Mouse (Mus musculus): ENCODE data around the gene Tac2. TPM values are rescaled to one million over a fixed set of nuclear protein-coding genes. Genes with fewer than 3 reads are reported as not detected.

Gene Tac2
- polyA plus RNA-seq, 1 experiment from 2014 or later, result 24.6 TPM

- peaks cover 18% of the 10 kb centered on the region for H3K27me3 ChIP-seq (ENCODE audit: insufficient read depth, poor library complexity, severe bottlenecking)
- H3K27ac ChIP-seq, result no peak overlapping the region
- H3K36me3 ChIP-seq, result no peaks in the 10 kb centered on the region
- H3K4me3 ChIP-seq, result no peak overlapping the region
- no peaks in the 10 kb centered on the region for H3K9me3 ChIP-seq
- no peak for DNase-seq (ENCODE audit: low spot score)
- peaks cover 8% of the 10 kb centered on the region for H3K4me1 ChIP-seq
- WGBS, result 39% methylated on average over 5 of the region's 5 CpGs
These were observed 7.1 kb downstream of the Tac2 start for GRCm38 (mm10) chr10:127731397-127731796.

- Histone ChIP-seq H3K27ac (no peak overlapping the region), H3K36me3 (no peaks in the 10 kb centered on the region), H3K4me1 (peaks cover 14% of the 10 kb centered on the region), H3K9me3 (no peaks in the 10 kb centered on the region), H3K27me3 (ENCODE audit: insufficient read depth, poor library complexity, severe bottlenecking) (no peaks in the 10 kb centered on the region), H3K4me3 (no peak overlapping the region)
- DNase-seq (ENCODE audit: low spot score), result no peak
- WGBS, result 37% methylated on average over 5 of the region's 5 CpGs
These were observed 10.2 kb downstream of the Tac2 start for GRCm38 (mm10) chr10:127734434-127734833.

GRCm38 (mm10) chr10:127736266-127736665 is 12.0 kb downstream of the Tac2 start:
- peaks cover 30% of the 10 kb centered on the region for H3K4me1 ChIP-seq

GRCm38 (mm10) chr10:127736916-127737315 is 12.6 kb downstream of the Tac2 start:
- no peak for DNase-seq (ENCODE audit: low spot score)
- peaks cover 7% of the 10 kb centered on the region for H3K36me3 ChIP-seq
- H3K4me3 ChIP-seq, result no peak overlapping the region
- WGBS, result 50% methylated on average over 4 of the region's 4 CpGs
- peaks cover 30% of the 10 kb centered on the region for H3K4me1 ChIP-seq
- H3K27me3 ChIP-seq (ENCODE audit: insufficient read depth, poor library complexity, severe bottlenecking), result no peaks in the 10 kb centered on the region
- no peak overlapping the region for H3K27ac ChIP-seq
- H3K9me3 ChIP-seq, result no peaks in the 10 kb centered on the region

More at GRCm38 (mm10) chr10:127736266-127736665, 12.0 kb downstream of the Tac2 start:
- no peak for DNase-seq (ENCODE audit: low spot score)
- Histone ChIP-seq H3K27me3 (ENCODE audit: insufficient read depth, poor library complexity, severe bottlenecking) (no peaks in the 10 kb centered on the region), H3K9me3 (no peaks in the 10 kb centered on the region), H3K27ac (no peak overlapping the region), H3K4me3 (no peak overlapping the region), H3K36me3 (peaks cover under 1% of the 10 kb centered on the region; the same call in 1 of the 2 replicates)
- WGBS, result 68% methylated on average over 2 of the region's 2 CpGs

GRCm38 (mm10) chr10:127737552-127737951 is 13.3 kb downstream of the Tac2 start:
- Histone ChIP-seq H3K36me3 (peaks cover 13% of the 10 kb centered on the region), H3K4me3 (no peak overlapping the region), H3K9me3 (no peaks in the 10 kb centered on the region), H3K27ac (no peak overlapping the region), H3K27me3 (ENCODE audit: insufficient read depth, poor library complexity, severe bottlenecking) (no peaks in the 10 kb centered on the region), H3K4me1 (peaks cover 30% of the 10 kb centered on the region)
- 14% methylated on average over 2 of the region's 2 CpGs for WGBS
- no peak for DNase-seq (ENCODE audit: low spot score)

GRCm38 (mm10) chr10:127738151-127738882 is 14.0 kb downstream of the Tac2 start:
- WGBS, result 39% methylated on average over 13 of the region's 13 CpGs
- H3K4me3 ChIP-seq, result peak overlapping the region; percentile 99; the same call in 1 of the 2 replicates
- H3K27me3 ChIP-seq (ENCODE audit: insufficient read depth, poor library complexity, severe bottlenecking), result no peaks in the 10 kb centered on the region
- no peaks in the 10 kb centered on the region for H3K9me3 ChIP-seq
- peaks cover 30% of the 10 kb centered on the region for H3K4me1 ChIP-seq
- H3K36me3 ChIP-seq, result peaks cover 21% of the 10 kb centered on the region
- DNase-seq (ENCODE audit: low spot score), result no peak
- peak overlapping the region; percentile 70; the same call in 1 of the 2 replicates for H3K27ac ChIP-seq

- 3% methylated on average over 61 of the region's 61 CpGs for WGBS
- H3K9me3 ChIP-seq, result no peaks in the 10 kb centered on the region
- peaks cover 25% of the 10 kb centered on the region for H3K4me1 ChIP-seq
- H3K27ac ChIP-seq, result peak within 1 kb of the TSS; percentile 96
- no peaks in the 10 kb centered on the region for H3K27me3 ChIP-seq (ENCODE audit: insufficient read depth, poor library complexity, severe bottlenecking)
- H3K4me3 ChIP-seq, result peak within 1 kb of the TSS; percentile 99
- peak; percentile 89 for DNase-seq (ENCODE audit: low spot score)
- peaks cover 29% of the 10 kb centered on the region for H3K36me3 ChIP-seq
These were observed 14.9 kb downstream of the Tac2 start, which contains the start of gene Zbtb39 for GRCm38 (mm10) chr10:127739083-127739660. TSS of gene Zbtb39 (plus strand) at chr10:127739538.

- peak overlapping the region; percentile 96 for H3K27ac ChIP-seq
- H3K9me3 ChIP-seq, result no peaks in the 10 kb centered on the region
- peak overlapping the region; percentile 99 for H3K4me3 ChIP-seq
- peaks cover 35% of the 10 kb centered on the region for H3K36me3 ChIP-seq
- H3K27me3 ChIP-seq (ENCODE audit: insufficient read depth, poor library complexity, severe bottlenecking), result no peaks in the 10 kb centered on the region
- H3K4me1 ChIP-seq, result peaks cover 25% of the 10 kb centered on the region
- WGBS, result 0% methylated on average over 53 of the region's 55 CpGs
- DNase-seq (ENCODE audit: low spot score), result no peak
These were observed 15.4 kb downstream of the Tac2 start for GRCm38 (mm10) chr10:127739661-127740161.

GRCm38 (mm10) chr10:127744661-127745060 is 20.4 kb downstream of the Tac2 start:
- H3K4me1 ChIP-seq, result peaks cover 36% of the 10 kb centered on the region
- H3K4me3 ChIP-seq, result no peak overlapping the region
- DNase-seq (ENCODE audit: low spot score), result no peak
- peaks cover 73% of the 10 kb centered on the region for H3K36me3 ChIP-seq
- WGBS, result 66% methylated on average over 5 of the region's 5 CpGs
- H3K9me3 ChIP-seq, result no peaks in the 10 kb centered on the region
- H3K27ac ChIP-seq, result no peak overlapping the region
- no peaks in the 10 kb centered on the region for H3K27me3 ChIP-seq (ENCODE audit: insufficient read depth, poor library complexity, severe bottlenecking)

- 72% methylated on average over 5 of the region's 5 CpGs for WGBS
- Histone ChIP-seq H3K4me3 (no peak overlapping the region), H3K36me3 (peaks cover 79% of the 10 kb centered on the region), H3K27ac (no peak overlapping the region), H3K9me3 (no peaks in the 10 kb centered on the region), H3K4me1 (peaks cover 33% of the 10 kb centered on the region), H3K27me3 (ENCODE audit: insufficient read depth, poor library complexity, severe bottlenecking) (no peaks in the 10 kb centered on the region)
- DNase-seq (ENCODE audit: low spot score), result no peak
These were observed 21.6 kb downstream of the Tac2 start for GRCm38 (mm10) chr10:127745886-127746285.

- Histone ChIP-seq H3K36me3 (peaks cover 68% of the 10 kb centered on the region), H3K4me1 (peaks cover 31% of the 10 kb centered on the region), H3K27me3 (ENCODE audit: insufficient read depth, poor library complexity, severe bottlenecking) (no peaks in the 10 kb centered on the region), H3K9me3 (no peaks in the 10 kb centered on the region), H3K27ac (peak overlapping the region; percentile 56; the same call in 1 of the 2 replicates), H3K4me3 (0 out of 2 replicates have a peak overlapping the region, but pooled peaks have one; percentile 29)
- DNase-seq (ENCODE audit: low spot score), result no peak
- WGBS, result 87% methylated on average over 8 of the region's 8 CpGs
These were observed 23.0 kb downstream of the Tac2 start for GRCm38 (mm10) chr10:127747254-127747653.

- H3K27ac ChIP-seq, result peak overlapping the region; percentile 72
These were observed 24.8 kb downstream of the Tac2 start for GRCm38 (mm10) chr10:127748847-127749612.

More at GRCm38 (mm10) chr10:127748847-127749612, 24.8 kb downstream of the Tac2 start:
- 10% methylated on average over 8 of the region's 8 CpGs for whole genome bisulfite sequencing
- H3K27me3 ChIP-seq (ENCODE audit: insufficient read depth, poor library complexity, severe bottlenecking), result no peaks in the 10 kb centered on the region
- H3K36me3 ChIP-seq, result peaks cover 51% of the 10 kb centered on the region
- H3K9me3 ChIP-seq, result no peaks in the 10 kb centered on the region
- H3K4me1 ChIP-seq, result peaks cover 31% of the 10 kb centered on the region
- peak overlapping the region; percentile 58 for H3K4me3 ChIP-seq
- DNase-seq (ENCODE audit: low spot score), result no peak
